Comparison of ENCODE assay signal across 8 mouse cellular contexts in genomic region chr6:14901971-14902670, GRCm38 (mm10). TPM values are rescaled to one million over a fixed set of nuclear protein-coding genes. Genes with fewer than 3 reads are reported as not detected.
DNase-seq lines count a peak whose midpoint lies in the region; ATAC-seq and TF ChIP-seq lines count a peak whose summit lies in the region.

No protein-coding gene starts in this region.

- H3K9ac ChIP-seq in heart, embryonic 14.5 days (ENCODE audit: low read length) = peak overlapping the region; percentile 81
- H3K9ac ChIP-seq in liver, embryonic 16.5 days (ENCODE audit: low read depth, low read length) = no peak overlapping the region; the same call in 1 of the 2 replicates

- 7% methylated on average over 13 of the region's 13 CpGs for WGBS in heart, embryonic 14.5 days
- 6% methylated on average over 13 of the region's 13 CpGs for WGBS in liver, embryonic 16.5 days (ENCODE audit: insufficient replicate concordance)
- WGBS in small intestine, adult 2 months = 10% methylated on average over 13 of the region's 13 CpGs

- peak overlapping the region; percentile 86 for H3K4me2 ChIP-seq in heart, embryonic 14.5 days (ENCODE audit: low read length)
- H3K4me2 ChIP-seq in liver, embryonic 16.5 days (ENCODE audit: low read depth, low read length) = peak overlapping the region; percentile 72

- peak; percentile 4 for DNase-seq in adrenal gland, adult 2 months
- DNase-seq in adrenal gland, postnatal 10 days = no peak
- DNase-seq in ovary, postnatal 14 days (ENCODE audit: low spot score) = no peak

- ATAC-seq in heart, embryonic 14.5 days (ENCODE audit: insufficient number of reproducible peaks, insufficient read depth, low FRiP score, low read depth) = no peak
- no peak for ATAC-seq in liver, embryonic 16.5 days (ENCODE audit: low read depth)
- ATAC-seq in activated CD4-positive, CD25-positive, alpha-beta regulatory T cell, adult 4 months = no peak

- peak overlapping the region; percentile 54 for H3K4me3 ChIP-seq in bone marrow macrophage, adult 2 months (ENCODE audit: insufficient read depth, low read length)
- H3K4me3 ChIP-seq in heart, embryonic 14.5 days (ENCODE audit: control insufficient read depth in 1 of 2, insufficient read depth in 1 of 2, low read depth in 1 of 2, low read length in 2 of 2) = peak overlapping the region; percentile 64 to 74
- peak overlapping the region; percentile 55 for H3K4me3 ChIP-seq in liver, embryonic 16.5 days (ENCODE audit: low read depth, low read length)
- peak overlapping the region; percentile 62 for H3K4me3 ChIP-seq in small intestine, adult 2 months (ENCODE audit: low read depth, low read length)

- no peaks in the 10 kb centered on the region for H3K36me3 ChIP-seq in heart, embryonic 14.5 days (ENCODE audit: control insufficient read depth, insufficient read depth, low read length)
- no peaks in the 10 kb centered on the region for H3K36me3 ChIP-seq in liver, embryonic 16.5 days (ENCODE audit: control insufficient read depth, insufficient read depth)
- no peaks in the 10 kb centered on the region for H3K36me3 ChIP-seq in small intestine, adult 2 months (ENCODE audit: control insufficient read depth, insufficient read depth, low read length)

- no peak overlapping the region for H3K27ac ChIP-seq in bone marrow macrophage, adult 2 months (ENCODE audit: insufficient read depth, low read depth, low read length)
- peak overlapping the region; percentile 8 to 82; a peak in 1 of 4 replicates for H3K27ac ChIP-seq in heart, embryonic 14.5 days (replicated peaks in 1 of 2; ENCODE audit: control insufficient read depth in 1 of 2, insufficient read depth in 1 of 2, low read depth in 2 of 2, low read length in 2 of 2)
- no peak overlapping the region for H3K27ac ChIP-seq in liver, embryonic 16.5 days (ENCODE audit: low read length)
- no peak overlapping the region for H3K27ac ChIP-seq in small intestine, adult 2 months (ENCODE audit: insufficient read depth, low read depth, low read length)

- 0 out of 2 replicates have a peak, but pooled peaks cover 4% of the 10 kb centered on the region for H3K27me3 ChIP-seq in heart, embryonic 14.5 days (ENCODE audit: control insufficient read depth, insufficient read depth, low read length)
- peaks cover 47% of the 10 kb centered on the region for H3K27me3 ChIP-seq in liver, embryonic 16.5 days (ENCODE audit: control insufficient read depth, insufficient read depth, low read depth, low read length)
- H3K27me3 ChIP-seq in small intestine, adult 2 months (ENCODE audit: control insufficient read depth, insufficient read depth, low read length) = peaks cover 17% of the 10 kb centered on the region; the same call in 1 of the 2 replicates

- no peak for TF ChIP-seq CTCF in bone marrow macrophage, adult 2 months (IDR thresholded peaks at IDR 0.05; ENCODE audit: low read depth, low read length)
- no peak for TF ChIP-seq CTCF in small intestine, adult 2 months (IDR thresholded peaks at IDR 0.05; ENCODE audit: extremely low read depth, insufficient read length, insufficient replicate concordance, low read depth, low read length)

- TF ChIP-seq POLR2A in bone marrow macrophage, adult 2 months (IDR thresholded peaks at IDR 0.05; ENCODE audit: borderline replicate concordance, low read depth, low read length) = no peak
- TF ChIP-seq POLR2A in small intestine, adult 2 months (IDR thresholded peaks at IDR 0.05; ENCODE audit: low read depth, low read length) = no peak

- peaks cover 2% of the 10 kb centered on the region; the same call in 1 of the 2 replicates for H3K4me1 ChIP-seq in bone marrow macrophage, adult 2 months (ENCODE audit: control insufficient read depth, insufficient read depth, low read length)
- peaks cover 5 to 6% of the 10 kb centered on the region in 2 experiments; a peak in 3 of 4 replicates for H3K4me1 ChIP-seq in heart, embryonic 14.5 days (ENCODE audit: control insufficient read depth in 2 of 2, insufficient read depth in 2 of 2, low read length in 2 of 2)
- H3K4me1 ChIP-seq in liver, embryonic 16.5 days (ENCODE audit: control insufficient read depth, low read depth, low read length) = no peaks in the 10 kb centered on the region
- no peaks in the 10 kb centered on the region for H3K4me1 ChIP-seq in small intestine, adult 2 months (ENCODE audit: control insufficient read depth, insufficient read depth, insufficient read length, low read length)

- H3K9me3 ChIP-seq in heart, embryonic 14.5 days (ENCODE audit: control insufficient read depth, low read length) = no peaks in the 10 kb centered on the region
- H3K9me3 ChIP-seq in liver, embryonic 16.5 days (replicated peaks; ENCODE audit: control insufficient read depth, low read length) = no peaks in the 10 kb centered on the region

RNA-seq across cellular contexts. Expression of gene Foxp2, which starts 1.0 kb away (rescaled TPM):
- 1 to 10 TPM; 4.9 to 6.0 TPM for total RNA-seq in adrenal gland, adult 2 months (2021)
- polyA plus RNA-seq in adrenal gland, adult 2 months (2012; rRNA removed) = 2.4 and 2.9 TPM in 2 replicates
- total RNA-seq in adrenal gland, postnatal 10 days (2021) = 1 to 10 TPM; 5.5 to 7.0 TPM
- polyA plus RNA-seq in bone marrow macrophage, adult 2 months (2012; ENCODE audit: insufficient read depth, insufficient read length, missing spikeins) = 0.27 and 0.32 TPM in 2 replicates
- 8.0 and 9.5 TPM in 2 replicates for polyA plus RNA-seq in heart, embryonic 14.5 days (2014; fragmentation: Nextera tagmentation; extraction: Ambion mirVana)
- polyA plus RNA-seq in liver, embryonic 16.5 days (2015; fragmentation: Nextera tagmentation; extraction: Ambion mirVana) = 1.1 and 1.5 TPM in 2 replicates
- polyA plus RNA-seq in small intestine, adult 2 months (2012; rRNA removed) = 3.3 and 5.2 TPM in 2 replicates
- 1 to 10 TPM in 1 of 2 experiments, not detected in 1; 1.4 TPM for polyA plus RNA-seq in activated CD4-positive, CD25-positive, alpha-beta regulatory T cell, adult 4 months (2017; shearing (Covaris generic))

Comparison
In these comparisons a context has a peak if more than half of its experiments do, and no peak if none do; other contexts are left out.
1. H3K27ac ChIP-seq: peak in heart, embryonic 14.5 days (2 of 2); none in bone marrow macrophage, adult 2 months (single experiment), liver, embryonic 16.5 days (single experiment) and small intestine, adult 2 months (single experiment).
2. Peak in every context shown above with its lines, with median percentiles within 50 percentile points of each other: H3K4me3 ChIP-seq.